Mouse (Mus musculus) heart, embryonic 15.5 days (tissue): ENCODE data around the gene Zfp978. TPM values are rescaled to one million over a fixed set of nuclear protein-coding genes. Genes with fewer than 3 reads are reported as not detected.
"Not testable (repeated sequence)": the region's sequence is repeated elsewhere in the genome, so short reads cannot be mapped to it uniquely, and the experiment has no call there.

Experiments used
- ATAC-seq: fragments of 200-750 bp; cut with Nextera tagmentation; replicated peaks from 2 replicates; pipeline ENCODE4 v1.8.0; 2017; ENCODE audit warnings: low read depth, moderate TSS enrichment; ENCODE audit not compliant: insufficient number of reproducible peaks, insufficient read depth, low FRiP score
- H3K27ac ChIP-seq: fragments of 300-500 bp; sonication (generic); 2 replicates; pipeline ENCODE4 v1.5.1; 2015; ENCODE audit warnings: mild to moderate bottlenecking, inconsistent platforms
- H3K27me3 ChIP-seq: fragments of 300-500 bp; sonication (generic); 2 replicates; pipeline ENCODE4 v1.6.1; 2015; ENCODE audit warnings: inconsistent platforms
- H3K36me3 ChIP-seq: fragments of 300-500 bp; sonication (generic); 2 replicates; pipeline ENCODE4 v1.6.1; 2015; ENCODE audit warnings: mild to moderate bottlenecking, inconsistent platforms
- H3K4me1 ChIP-seq: fragments of 300-500 bp; sonication (generic); replicated peaks from 2 replicates; pipeline ENCODE4 v1.6.1; 2015; ENCODE audit warnings: inconsistent platforms
- H3K4me2 ChIP-seq: fragments of 300-500 bp; sonication (generic); 2 replicates; pipeline ENCODE4 v1.6.1; 2015; ENCODE audit warnings: inconsistent platforms, mild to moderate bottlenecking, moderate library complexity
- H3K4me3 ChIP-seq: fragments of 300-500 bp; sonication (generic); 2 replicates; pipeline ENCODE4 v1.5.1; 2015; ENCODE audit warnings: mild to moderate bottlenecking, inconsistent platforms
- H3K9ac ChIP-seq: fragments of 300-500 bp; sonication (generic); 2 replicates; pipeline ENCODE4 v1.6.1; 2015; ENCODE audit warnings: mild to moderate bottlenecking, inconsistent platforms
- H3K9me3 ChIP-seq: fragments of 300-500 bp; sonication (generic); replicated peaks from 2 replicates; pipeline ENCODE4 v1.6.1; 2016; ENCODE audit warnings: inconsistent platforms
- WGBS: fragments of 180-500 bp; shearing (Covaris S2); methylation state at CpG from one replicate; pipeline ENCODE4 v1.1.7; 2015; ENCODE audit warnings: mixed read lengths; 5-methylcytosine and 5-hydroxymethylcytosine counted together
- polyA plus RNA-seq: library from polyadenylated mRNA; unstranded; fragments of >200 nt; fragmentation: Nextera tagmentation; extraction: Ambion mirVana; gene quantifications from 2 replicates; pipeline ENCODE4 v1.2.1, GENCODE M21; 2015

Gene Zfp978
- 0.19 TPM in 1 of 2 replicates, not detected in the other for polyA plus RNA-seq

GRCm38 (mm10) chr4:147361003-147361402, at the start of gene Zfp978:
Gene Zfp978, plus strand, starts transcription at chr4:147361303.
- not testable (repeated sequence) for ATAC-seq, H3K36me3 ChIP-seq, H3K4me3 ChIP-seq, H3K9me3 ChIP-seq, H3K9ac ChIP-seq, H3K4me2 ChIP-seq, H3K4me1 ChIP-seq, H3K27ac ChIP-seq, H3K27me3 ChIP-seq
- WGBS, result no CpG with 5 or more reads among the region's 6 CpGs

- not testable (repeated sequence) for H3K4me1 ChIP-seq, H3K4me3 ChIP-seq, H3K36me3 ChIP-seq, H3K27ac ChIP-seq, H3K9ac ChIP-seq, H3K27me3 ChIP-seq, H3K4me2 ChIP-seq
- peaks cover 54% of the 10 kb centered on the region for H3K9me3 ChIP-seq
- WGBS, result 81% methylated on average over 2 of the region's 2 CpGs
- 0 out of 2 replicates have a peak, but pooled peaks have one; percentile 20 for ATAC-seq
These were observed 25.9 kb upstream of the Zfp978 start for GRCm38 (mm10) chr4:147335036-147335690.

GRCm38 (mm10) chr4:147335691-147336367, 25.3 kb upstream of the Zfp978 start:
- not testable (repeated sequence) for H3K4me1 ChIP-seq, H3K27ac ChIP-seq, H3K27me3 ChIP-seq, H3K36me3 ChIP-seq, H3K4me2 ChIP-seq, H3K4me3 ChIP-seq, H3K9ac ChIP-seq
- peaks cover 58% of the 10 kb centered on the region for H3K9me3 ChIP-seq
- peak; percentile 58 for ATAC-seq
- WGBS, result 19% methylated on average over 1 of the region's 1 CpGs

DNA sequence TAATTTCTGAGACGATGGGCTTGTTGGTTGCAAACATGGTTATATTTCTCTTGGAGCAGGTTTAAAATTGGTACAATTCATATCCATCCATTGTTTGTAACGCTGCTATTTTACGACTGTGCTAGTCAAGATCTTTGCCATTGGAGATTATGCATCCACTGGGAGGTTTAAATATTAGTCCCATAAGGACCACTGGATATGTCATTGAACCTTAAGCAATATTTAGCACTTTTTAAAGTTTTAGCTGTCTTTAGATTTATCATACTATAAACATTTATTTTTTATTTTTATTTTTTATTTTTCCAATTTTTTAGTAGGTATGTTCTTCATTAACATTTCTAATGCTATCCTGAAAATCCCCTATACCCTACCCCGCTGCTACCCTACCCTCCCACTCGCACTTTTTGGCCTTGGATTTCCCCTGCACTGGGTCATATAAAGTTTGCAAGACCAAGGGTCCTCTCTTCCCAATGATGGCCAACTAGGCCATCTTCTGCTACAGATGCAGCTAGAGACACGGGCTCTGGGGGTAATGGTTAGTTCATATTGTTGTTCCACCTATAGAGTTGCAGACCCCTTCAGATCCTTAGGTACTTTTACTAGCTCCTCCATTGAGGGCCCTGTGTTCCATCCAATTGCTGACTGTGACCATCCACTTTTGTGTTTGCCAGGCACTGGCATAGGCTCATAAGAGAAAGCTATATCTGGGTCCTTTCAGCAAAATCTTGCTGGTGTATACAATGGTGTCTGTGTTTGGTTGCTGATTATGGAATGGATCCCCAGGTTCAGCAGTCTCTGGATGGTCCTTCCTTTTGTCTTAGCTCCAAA, 24.5 kb upstream of the Zfp978 start:
- 58% methylated on average over 6 of the region's 6 CpGs for WGBS
- H3K4me3 ChIP-seq, H3K4me1 ChIP-seq, H3K9ac ChIP-seq, H3K27ac ChIP-seq, H3K27me3 ChIP-seq, H3K36me3 ChIP-seq, H3K4me2 ChIP-seq: not testable (repeated sequence)
- peaks cover 59% of the 10 kb centered on the region for H3K9me3 ChIP-seq
- ATAC-seq, result 0 out of 2 replicates have a peak, but pooled peaks have one; percentile 45

DNA sequence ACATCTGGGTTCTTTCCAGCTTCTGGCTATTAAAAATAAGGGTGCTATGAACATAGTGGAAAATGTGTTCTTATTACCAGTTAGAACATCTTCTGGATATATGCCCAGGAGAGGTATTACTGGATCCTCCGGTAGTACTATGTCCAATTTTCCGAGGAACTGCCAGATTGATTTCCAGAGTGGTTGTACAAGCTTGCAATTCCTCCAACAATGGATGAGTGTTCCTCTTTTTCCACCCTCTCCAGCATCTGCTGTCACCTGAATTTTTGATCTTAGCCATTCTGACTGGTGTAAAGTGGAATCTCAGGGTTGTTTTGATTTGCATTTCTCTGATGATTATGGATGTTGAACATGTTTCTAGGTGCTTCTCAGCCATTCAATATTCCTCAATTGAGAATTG, 23.6 kb upstream of the Zfp978 start:
- WGBS, result 75% methylated on average over 2 of the region's 2 CpGs

DNA sequence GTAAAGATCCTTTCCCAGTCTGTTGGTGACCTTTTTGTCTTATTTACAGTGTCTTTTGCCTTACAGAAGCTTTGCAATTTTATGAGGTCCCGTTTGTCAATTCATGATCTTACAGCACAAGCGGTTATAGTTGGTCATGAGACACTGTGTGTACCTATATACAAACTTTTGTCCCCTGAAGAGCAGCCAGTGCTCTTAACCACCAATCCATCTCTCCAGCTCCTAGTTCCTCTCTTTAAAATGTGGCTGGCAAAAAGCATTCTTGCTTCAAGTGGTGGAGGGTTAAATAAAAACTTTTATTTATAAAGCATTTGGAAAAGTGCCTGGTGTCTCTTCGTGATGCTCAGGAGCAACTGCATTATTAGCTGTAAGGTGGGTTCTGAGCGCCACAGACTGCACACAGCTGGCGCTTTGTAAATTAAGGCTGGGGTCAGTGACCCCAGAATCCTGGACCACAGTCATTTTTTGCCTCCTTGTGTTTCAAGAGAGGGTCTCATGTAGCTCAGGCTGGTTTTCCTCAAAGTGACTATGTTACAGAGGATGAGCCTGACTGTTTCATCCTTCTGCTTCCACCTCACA, 23.0 kb upstream of the Zfp978 start:
- H3K9ac ChIP-seq, result no peak overlapping the region
- H3K4me1 ChIP-seq, result no peaks in the 10 kb centered on the region
- no peak for ATAC-seq
- H3K27me3 ChIP-seq, result no peaks in the 10 kb centered on the region
- 59% methylated on average over 5 of the region's 5 CpGs for WGBS
- H3K27ac ChIP-seq, result no peak overlapping the region
- no peak overlapping the region for H3K4me3 ChIP-seq
- H3K36me3 ChIP-seq, result no peaks in the 10 kb centered on the region
- H3K9me3 ChIP-seq, result peaks cover 62% of the 10 kb centered on the region
- H3K4me2 ChIP-seq, result no peak overlapping the region

More for the DNA sequence above, 23.6 kb upstream of the Zfp978 start:
- not testable (repeated sequence) for ATAC-seq, H3K27ac ChIP-seq, H3K9ac ChIP-seq, H3K27me3 ChIP-seq, H3K4me3 ChIP-seq, H3K4me2 ChIP-seq, H3K4me1 ChIP-seq, H3K36me3 ChIP-seq
- H3K9me3 ChIP-seq, result peaks cover 59% of the 10 kb centered on the region

DNA sequence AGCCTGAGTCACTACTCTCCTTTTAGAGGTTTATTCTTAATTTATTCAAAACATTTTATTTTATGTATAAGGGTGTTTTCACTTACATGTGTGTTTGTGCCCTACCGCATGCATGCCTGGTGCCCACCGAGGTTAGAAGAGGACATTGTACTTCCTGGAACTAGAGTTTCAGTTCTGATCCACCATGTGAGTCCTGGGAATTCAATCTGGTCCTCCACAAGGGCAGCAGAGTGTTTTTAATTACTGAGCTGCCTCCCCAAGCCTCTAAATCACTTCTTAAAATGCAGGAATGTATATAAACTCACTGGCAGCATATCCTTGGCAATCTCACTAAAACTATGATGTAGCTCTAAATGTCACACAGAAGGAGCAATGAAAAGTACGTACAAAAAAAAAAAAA, 22.4 kb upstream of the Zfp978 start:
- ATAC-seq, H3K36me3 ChIP-seq: not testable (repeated sequence)
- WGBS, result 63% methylated on average over 3 of the region's 3 CpGs

GRCm38 (mm10) chr4:147339601-147340219, 21.4 kb upstream of the Zfp978 start:
- H3K4me3 ChIP-seq, H3K9ac ChIP-seq, H3K36me3 ChIP-seq, H3K27ac ChIP-seq, H3K4me1 ChIP-seq, ATAC-seq, H3K4me2 ChIP-seq, H3K27me3 ChIP-seq: not testable (repeated sequence)
- 66% methylated on average over 7 of the region's 7 CpGs for WGBS
- H3K9me3 ChIP-seq, result peaks cover 60% of the 10 kb centered on the region

More for the DNA sequence above, 22.4 kb upstream of the Zfp978 start:
- H3K27ac ChIP-seq, H3K9ac ChIP-seq, H3K4me2 ChIP-seq, H3K4me1 ChIP-seq, H3K4me3 ChIP-seq, H3K27me3 ChIP-seq: not testable (repeated sequence)
- H3K9me3 ChIP-seq, result peaks cover 65% of the 10 kb centered on the region

- H3K9me3 ChIP-seq, result peaks cover 60% of the 10 kb centered on the region
- not testable (repeated sequence) for H3K4me2 ChIP-seq, ATAC-seq, H3K27me3 ChIP-seq, H3K4me3 ChIP-seq, H3K36me3 ChIP-seq, H3K9ac ChIP-seq, H3K4me1 ChIP-seq, H3K27ac ChIP-seq
- 54% methylated on average over 3 of the region's 3 CpGs for WGBS
These were observed 20.9 kb upstream of the Zfp978 start for GRCm38 (mm10) chr4:147340236-147340635.

DNA sequence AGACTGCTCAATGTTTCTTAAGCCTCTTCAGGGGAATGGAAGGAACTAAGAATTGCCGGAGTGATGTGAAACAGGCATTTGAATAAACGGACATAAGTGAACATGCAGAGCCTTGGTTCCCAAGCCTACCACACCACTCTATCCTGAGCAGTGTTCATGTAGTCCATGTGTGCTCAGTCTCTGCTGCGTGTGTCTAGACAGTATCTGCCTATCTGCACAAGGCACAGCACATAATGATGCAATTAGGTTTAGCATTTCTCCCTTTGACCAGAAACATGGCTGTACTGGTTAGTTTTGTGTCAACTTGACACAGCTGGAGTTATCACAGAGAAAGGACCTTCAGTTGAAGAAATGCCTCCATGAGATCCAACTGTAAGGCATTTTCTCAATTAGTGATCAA, 20.2 kb upstream of the Zfp978 start:
- not testable (repeated sequence) for H3K27me3 ChIP-seq, H3K4me3 ChIP-seq, ATAC-seq, H3K36me3 ChIP-seq, H3K4me1 ChIP-seq, H3K4me2 ChIP-seq, H3K9ac ChIP-seq, H3K27ac ChIP-seq
- H3K9me3 ChIP-seq, result peaks cover 55% of the 10 kb centered on the region
- WGBS, result 77% methylated on average over 3 of the region's 3 CpGs
